Mouse (Mus musculus): Measurements from ENCODE around the gene Npm3. TPM values are rescaled to one million over a fixed set of nuclear protein-coding genes. Genes with fewer than 3 reads are reported as not detected.

The Npm3 gene
- polyA plus RNA-seq, 1 experiment from 2014 or later = 9.1 TPM

DNA sequence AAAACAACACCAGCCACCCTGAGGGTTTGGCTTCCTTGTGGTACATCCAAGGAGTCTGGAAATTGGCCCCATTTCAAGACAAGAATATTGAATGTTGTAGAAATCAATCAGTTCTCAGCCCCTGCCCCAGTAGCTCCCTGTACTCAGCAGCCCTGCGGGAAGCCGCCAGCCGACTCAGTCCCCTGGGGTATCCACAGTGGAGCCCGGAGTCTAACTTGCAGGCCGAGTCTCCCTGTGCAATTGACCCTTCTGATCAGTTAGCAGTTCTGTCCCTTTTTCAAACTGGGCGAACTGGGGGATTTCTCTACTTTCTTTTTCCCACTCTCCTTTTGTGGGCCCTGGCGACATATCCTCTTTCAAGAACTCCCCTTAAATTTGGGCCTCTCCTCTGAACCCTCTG is 8.6 kb downstream of the Npm3 start:
- Histone ChIP-seq H3K9ac (no peak overlapping the region), H3K4me1 (replicated peaks) (peaks cover 39% of the 10 kb centered on the region), H3K4me3 (no peak overlapping the region), H3K27me3 (peaks cover 96% of the 10 kb centered on the region), H3K27ac (no peak overlapping the region), H3K4me2 (no peak overlapping the region), H3K36me3 (no peaks in the 10 kb centered on the region), H3K9me3 (replicated peaks) (no peaks in the 10 kb centered on the region)
- WGBS = 31% methylated on average over 7 of the region's 7 CpGs
- ATAC-seq (replicated peaks; ENCODE audit: insufficient number of reproducible peaks, insufficient read depth, low FRiP score, low read depth) = no peak

DNA sequence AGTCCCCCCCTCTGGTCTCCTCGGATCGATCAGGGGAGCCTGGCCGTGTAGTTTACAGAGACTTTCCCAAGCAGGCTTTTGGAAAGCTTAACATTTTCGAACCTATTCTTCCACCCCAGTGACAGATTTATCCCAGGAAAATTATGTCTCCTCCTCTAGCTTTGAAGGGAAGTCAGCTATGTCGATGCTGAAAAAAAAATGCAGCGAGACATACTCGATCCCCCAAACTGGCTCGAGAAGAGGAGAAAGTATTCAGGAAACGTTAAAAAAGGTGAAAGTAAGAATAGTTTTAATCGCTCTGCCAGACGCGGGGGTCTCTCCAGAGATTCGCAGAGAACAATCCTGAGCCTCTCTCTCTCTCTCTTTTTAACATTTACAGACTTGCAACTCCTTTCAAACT is 9.2 kb downstream of the Npm3 start:
- 22% methylated on average over 13 of the region's 13 CpGs for WGBS
- Histone ChIP-seq H3K9me3 (replicated peaks) (no peaks in the 10 kb centered on the region), H3K36me3 (no peaks in the 10 kb centered on the region), H3K9ac (no peak overlapping the region), H3K4me1 (replicated peaks) (peaks cover 33% of the 10 kb centered on the region), H3K27ac (no peak overlapping the region), H3K4me3 (no peak overlapping the region), H3K4me2 (no peak overlapping the region), H3K27me3 (peaks cover 96% of the 10 kb centered on the region)
- ATAC-seq (replicated peaks; ENCODE audit: insufficient number of reproducible peaks, insufficient read depth, low FRiP score, low read depth) = no peak

DNA sequence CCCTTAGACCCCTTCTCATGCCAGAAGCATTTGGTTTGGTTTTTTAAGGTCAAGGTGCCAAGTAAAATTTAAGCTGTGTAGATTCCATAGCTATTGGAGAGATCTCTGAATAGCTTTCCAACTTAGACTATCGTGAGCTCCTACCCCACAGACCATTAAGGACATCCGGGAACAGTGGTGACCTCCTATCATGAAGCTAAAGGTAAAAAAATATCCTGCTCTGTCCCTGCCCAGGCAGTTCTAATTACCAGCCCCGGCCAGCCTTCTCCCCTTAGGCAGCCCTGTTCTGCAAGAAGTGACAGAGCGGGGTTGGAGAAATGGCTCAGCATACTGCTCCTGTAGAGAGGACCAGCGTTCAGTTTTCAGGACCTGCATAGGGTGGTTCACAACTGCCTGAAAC is 10.9 kb downstream of the Npm3 start:
- no peak overlapping the region for H3K4me2 ChIP-seq
- no peak overlapping the region for H3K4me3 ChIP-seq
- no peaks in the 10 kb centered on the region for H3K36me3 ChIP-seq
- no peak overlapping the region for H3K27ac ChIP-seq
- H3K4me1 ChIP-seq (replicated peaks) = peaks cover 30% of the 10 kb centered on the region
- no peaks in the 10 kb centered on the region for H3K9me3 ChIP-seq (replicated peaks)
- peaks cover 96% of the 10 kb centered on the region for H3K27me3 ChIP-seq
- ATAC-seq (replicated peaks; ENCODE audit: insufficient number of reproducible peaks, insufficient read depth, low FRiP score, low read depth) = no peak
- 77% methylated on average over 5 of the region's 5 CpGs for WGBS
- no peak overlapping the region for H3K9ac ChIP-seq

DNA sequence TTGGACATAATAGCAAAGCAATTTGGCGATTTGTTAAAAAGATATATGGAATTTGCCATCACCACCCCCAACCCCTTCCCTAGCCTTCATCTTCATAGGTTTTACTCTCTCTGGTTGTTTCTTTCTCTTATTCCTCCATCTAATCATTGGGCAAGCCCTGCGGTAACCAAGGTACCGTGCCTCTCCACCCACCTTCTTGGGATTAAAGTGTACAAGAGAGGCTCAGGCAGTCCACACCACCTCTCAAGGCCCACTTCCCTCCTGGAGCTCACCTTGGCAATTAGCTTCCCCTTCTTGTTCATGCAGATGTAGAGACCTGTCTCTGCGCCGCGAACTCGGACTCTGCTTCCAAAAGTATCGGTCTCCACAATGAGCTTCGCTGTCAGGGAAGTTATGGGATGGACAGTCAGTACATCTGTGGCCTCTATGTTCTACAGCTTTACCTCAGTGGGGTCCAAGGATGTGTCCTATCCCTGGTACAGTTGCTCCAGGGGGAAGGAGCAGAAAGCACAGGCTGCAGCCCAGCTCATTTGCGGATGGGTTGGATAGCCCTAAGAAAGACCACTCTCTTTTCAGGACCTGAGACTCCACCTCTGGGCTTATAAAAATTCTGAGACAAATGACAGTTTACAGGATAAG is 11.4 kb downstream of the Npm3 start:
- H3K27ac ChIP-seq = no peak overlapping the region
- no peak for ATAC-seq (replicated peaks; ENCODE audit: insufficient number of reproducible peaks, insufficient read depth, low FRiP score, low read depth)
- H3K9ac ChIP-seq = no peak overlapping the region
- no peak overlapping the region for H3K4me3 ChIP-seq
- no peaks in the 10 kb centered on the region for H3K9me3 ChIP-seq (replicated peaks)
- no peak overlapping the region for H3K4me2 ChIP-seq
- H3K36me3 ChIP-seq = no peaks in the 10 kb centered on the region
- H3K4me1 ChIP-seq (replicated peaks) = peaks cover 26% of the 10 kb centered on the region
- peaks cover 96% of the 10 kb centered on the region for H3K27me3 ChIP-seq
- 80% methylated on average over 10 of the region's 10 CpGs for WGBS

DNA sequence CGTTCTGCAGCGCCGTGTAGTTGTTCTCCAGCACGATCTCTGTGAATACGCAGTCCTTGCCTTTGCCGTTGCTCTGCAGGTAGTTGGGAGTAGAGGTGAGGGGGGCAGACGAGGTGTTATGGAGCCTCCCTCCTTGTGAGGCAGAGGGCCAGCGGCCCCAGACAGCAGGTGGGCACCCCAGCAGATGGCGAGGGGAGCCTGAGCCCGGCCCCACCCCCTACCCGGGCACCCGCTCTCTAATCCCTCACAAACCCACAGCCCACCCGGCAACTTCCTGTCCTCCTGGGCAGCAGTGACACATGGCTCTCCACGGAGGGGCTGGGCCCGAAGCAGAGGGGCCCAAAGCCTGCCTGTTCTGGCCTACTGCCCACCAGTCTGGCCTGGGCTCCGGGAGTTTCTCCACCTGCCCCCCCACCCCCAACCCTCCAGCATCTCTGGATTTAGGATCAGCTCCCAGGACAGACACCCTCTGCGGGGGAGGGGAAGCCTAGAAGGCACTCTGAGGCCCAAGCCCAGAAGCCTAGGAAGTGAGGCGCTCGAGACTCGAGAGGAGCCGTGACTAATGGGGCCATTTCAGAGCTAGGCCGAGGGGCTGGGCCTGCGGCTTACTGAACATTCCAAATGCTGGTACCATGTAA is 12.1 kb downstream of the Npm3 start:
- peak overlapping the region; percentile 69 for H3K4me2 ChIP-seq
- peaks cover 96% of the 10 kb centered on the region for H3K27me3 ChIP-seq
- no peaks in the 10 kb centered on the region for H3K36me3 ChIP-seq
- ATAC-seq (replicated peaks; ENCODE audit: insufficient number of reproducible peaks, insufficient read depth, low FRiP score, low read depth) = no peak; the same call in 1 of the 2 replicates
- H3K4me1 ChIP-seq (replicated peaks) = peaks cover 20% of the 10 kb centered on the region
- H3K9ac ChIP-seq = no peak overlapping the region; the same call in 1 of the 2 replicates
- WGBS = 29% methylated on average over 23 of the region's 23 CpGs
- no peaks in the 10 kb centered on the region for H3K9me3 ChIP-seq (replicated peaks)
- peak overlapping the region; percentile 38 for H3K4me3 ChIP-seq
- H3K27ac ChIP-seq = no peak overlapping the region

DNA sequence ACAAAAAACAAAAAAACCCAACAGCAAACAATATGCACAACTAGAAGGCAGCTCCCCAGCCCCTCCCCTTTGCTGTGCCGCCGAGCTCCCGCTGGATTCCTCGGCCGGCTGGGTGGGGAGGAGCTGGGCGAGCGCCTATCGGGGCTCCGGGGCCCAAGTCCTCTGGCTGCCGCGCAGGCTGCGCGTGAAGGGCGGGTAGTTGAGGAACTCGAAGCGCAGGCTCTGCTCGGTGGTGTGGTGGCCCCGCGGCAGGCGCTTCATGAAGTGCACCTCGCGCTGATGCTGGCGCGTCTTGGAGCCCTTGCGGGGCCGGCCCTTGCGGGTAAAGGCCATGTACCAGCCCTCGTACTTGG is 12.6 kb downstream of the Npm3 start:
- Histone ChIP-seq H3K27ac (no peak overlapping the region), H3K9me3 (replicated peaks) (no peaks in the 10 kb centered on the region), H3K9ac (no peak overlapping the region; the same call in 1 of the 2 replicates), H3K4me2 (peak overlapping the region; percentile 69), H3K27me3 (peaks cover 91% of the 10 kb centered on the region), H3K4me1 (replicated peaks) (peaks cover 15% of the 10 kb centered on the region), H3K4me3 (peak overlapping the region; percentile 38), H3K36me3 (no peaks in the 10 kb centered on the region)
- WGBS = 2% methylated on average over 28 of the region's 28 CpGs
- peak; percentile 70; the same call in 1 of the 2 replicates for ATAC-seq (replicated peaks; ENCODE audit: insufficient number of reproducible peaks, insufficient read depth, low FRiP score, low read depth)

DNA sequence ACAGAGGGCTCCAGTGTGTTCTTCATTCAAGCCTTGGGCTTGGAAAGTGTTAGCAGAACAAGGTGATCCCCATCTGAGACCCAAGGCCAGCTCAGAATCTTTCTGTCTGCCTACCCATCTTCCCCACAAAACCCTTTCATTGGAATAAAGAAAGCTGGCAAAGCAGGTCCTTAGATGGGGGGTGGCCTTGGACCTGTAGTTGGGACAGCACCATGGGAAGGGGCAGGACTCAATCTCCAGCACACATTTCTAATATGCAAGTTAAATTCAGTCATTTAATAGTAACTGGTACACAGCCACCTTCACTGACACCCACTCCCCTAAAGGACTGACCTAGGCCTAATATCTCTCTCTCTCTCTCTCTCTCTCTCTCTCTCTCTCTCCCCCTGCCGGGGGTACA is 13.2 kb downstream of the Npm3 start:
- Histone ChIP-seq H3K9ac (no peak overlapping the region), H3K9me3 (replicated peaks) (no peaks in the 10 kb centered on the region), H3K4me3 (no peak overlapping the region), H3K27ac (no peak overlapping the region), H3K4me2 (no peak overlapping the region), H3K36me3 (no peaks in the 10 kb centered on the region), H3K27me3 (peaks cover 85% of the 10 kb centered on the region), H3K4me1 (replicated peaks) (peaks cover 9% of the 10 kb centered on the region)
- WGBS = 36% methylated on average over 1 of the region's 1 CpGs
- ATAC-seq (replicated peaks; ENCODE audit: insufficient number of reproducible peaks, insufficient read depth, low FRiP score, low read depth) = no peak

DNA sequence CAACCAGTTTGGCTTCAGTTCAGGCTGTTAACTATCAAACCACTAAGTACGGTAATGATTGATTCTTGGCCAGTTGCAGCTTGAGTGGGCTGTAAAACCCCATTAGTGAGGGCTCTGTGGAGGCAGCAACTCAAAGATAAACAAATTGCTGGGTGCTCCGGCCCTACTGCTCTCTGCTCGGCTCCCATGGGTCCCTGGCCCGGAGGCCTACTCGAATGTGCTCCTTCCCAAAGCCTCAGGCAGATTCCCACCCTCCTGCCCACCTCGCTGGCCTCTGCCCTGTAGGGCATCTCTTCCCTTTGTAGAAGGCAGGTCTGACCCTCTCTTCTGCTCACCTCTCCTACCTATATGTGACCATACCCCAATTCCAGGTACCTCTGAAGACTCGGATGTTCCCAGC is 14.6 kb downstream of the Npm3 start:
- Histone ChIP-seq H3K4me2 (no peak overlapping the region), H3K9ac (no peak overlapping the region), H3K27ac (no peak overlapping the region), H3K9me3 (replicated peaks) (no peaks in the 10 kb centered on the region), H3K4me1 (replicated peaks) (peaks cover 9% of the 10 kb centered on the region), H3K4me3 (no peak overlapping the region), H3K36me3 (no peaks in the 10 kb centered on the region), H3K27me3 (peaks cover 78% of the 10 kb centered on the region)
- WGBS = 52% methylated on average over 7 of the region's 7 CpGs
- no peak for ATAC-seq (replicated peaks; ENCODE audit: insufficient number of reproducible peaks, insufficient read depth, low FRiP score, low read depth)

DNA sequence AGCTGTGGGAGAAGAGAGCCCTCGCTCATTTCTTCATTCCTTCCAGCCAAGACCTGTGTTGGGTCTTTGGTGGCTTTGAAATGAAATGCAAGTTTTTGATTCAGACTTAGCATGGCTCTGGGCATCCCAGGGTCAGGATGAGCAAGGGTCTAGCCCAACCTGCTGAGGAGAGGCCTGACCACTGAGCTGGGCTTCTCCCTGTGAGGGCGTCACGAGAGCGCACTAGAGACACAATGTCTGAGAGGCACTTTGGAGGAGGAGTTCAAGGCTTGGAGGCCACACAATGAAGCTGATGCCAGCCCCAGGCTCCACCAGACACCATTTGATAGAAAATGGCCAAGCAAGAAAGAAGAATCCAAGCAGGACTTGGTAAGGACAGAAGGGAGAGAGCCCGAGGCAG is 15.2 kb downstream of the Npm3 start:
- no peaks in the 10 kb centered on the region for H3K9me3 ChIP-seq (replicated peaks)
- H3K4me1 ChIP-seq (replicated peaks) = peaks cover 9% of the 10 kb centered on the region
- no peak for ATAC-seq (replicated peaks; ENCODE audit: insufficient number of reproducible peaks, insufficient read depth, low FRiP score, low read depth)
- H3K36me3 ChIP-seq = no peaks in the 10 kb centered on the region
- 70% methylated on average over 5 of the region's 5 CpGs for WGBS
- no peak overlapping the region for H3K9ac ChIP-seq
- peaks cover 75% of the 10 kb centered on the region for H3K27me3 ChIP-seq
- H3K4me3 ChIP-seq = no peak overlapping the region
- H3K4me2 ChIP-seq = no peak overlapping the region
- H3K27ac ChIP-seq = no peak overlapping the region

DNA sequence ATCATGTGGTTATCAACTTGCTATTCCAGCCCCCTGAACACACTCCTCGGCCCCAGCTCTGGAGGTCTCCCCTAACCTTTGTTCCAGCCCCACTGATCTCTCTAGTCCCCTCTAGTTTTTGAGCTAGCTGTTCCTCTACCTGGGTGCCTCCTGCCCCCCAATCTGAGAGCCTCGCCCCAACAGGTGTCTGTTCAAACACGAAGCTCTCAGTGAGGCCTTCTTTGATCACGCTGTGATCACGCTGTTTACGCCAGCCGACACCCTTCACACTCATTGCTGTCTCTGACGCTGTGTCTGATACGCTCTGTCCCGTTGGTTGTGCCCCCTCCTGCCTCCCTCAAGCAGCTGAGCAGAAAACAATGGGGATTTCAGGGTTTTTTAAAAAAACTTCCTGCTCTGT is 15.8 kb downstream of the Npm3 start:
- 28% methylated on average over 10 of the region's 10 CpGs for WGBS

DNA sequence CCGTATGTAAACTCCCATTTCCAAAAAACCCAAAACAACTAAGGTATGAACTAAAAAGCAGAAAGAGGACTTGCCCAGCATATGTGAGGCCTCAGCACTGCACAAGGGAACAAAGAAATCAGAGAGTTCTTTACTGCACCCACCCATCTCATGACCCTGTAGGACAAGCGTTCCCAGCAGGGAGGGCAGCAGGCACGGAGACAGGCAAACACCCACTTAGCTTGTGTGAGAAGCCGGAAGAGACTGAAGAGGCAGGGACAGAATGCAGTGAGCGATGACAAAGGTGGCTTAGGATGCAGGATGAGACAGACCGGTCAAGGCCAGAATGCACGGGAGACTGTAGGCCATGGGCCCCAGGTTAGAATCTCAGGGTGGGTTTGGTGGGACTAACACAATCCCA is 17.7 kb downstream of the Npm3 start:
- ATAC-seq (replicated peaks; ENCODE audit: insufficient number of reproducible peaks, insufficient read depth, low FRiP score, low read depth) = no peak
- Histone ChIP-seq H3K4me3 (no peak overlapping the region), H3K36me3 (no peaks in the 10 kb centered on the region), H3K9me3 (replicated peaks) (no peaks in the 10 kb centered on the region), H3K27me3 (peaks cover 56% of the 10 kb centered on the region), H3K9ac (no peak overlapping the region), H3K4me2 (no peak overlapping the region), H3K27ac (no peak overlapping the region), H3K4me1 (replicated peaks) (no peaks in the 10 kb centered on the region)
- WGBS = 76% methylated on average over 7 of the region's 7 CpGs

More for the DNA sequence above, 15.8 kb downstream of the Npm3 start:
- H3K4me2 ChIP-seq = no peak overlapping the region
- H3K9ac ChIP-seq = no peak overlapping the region
- H3K36me3 ChIP-seq = no peaks in the 10 kb centered on the region
- no peak overlapping the region for H3K4me3 ChIP-seq
- peaks cover 9% of the 10 kb centered on the region for H3K4me1 ChIP-seq (replicated peaks)
- H3K27me3 ChIP-seq = peaks cover 72% of the 10 kb centered on the region
- H3K27ac ChIP-seq = no peak overlapping the region
- H3K9me3 ChIP-seq (replicated peaks) = no peaks in the 10 kb centered on the region
- ATAC-seq (replicated peaks; ENCODE audit: insufficient number of reproducible peaks, insufficient read depth, low FRiP score, low read depth) = no peak

DNA sequence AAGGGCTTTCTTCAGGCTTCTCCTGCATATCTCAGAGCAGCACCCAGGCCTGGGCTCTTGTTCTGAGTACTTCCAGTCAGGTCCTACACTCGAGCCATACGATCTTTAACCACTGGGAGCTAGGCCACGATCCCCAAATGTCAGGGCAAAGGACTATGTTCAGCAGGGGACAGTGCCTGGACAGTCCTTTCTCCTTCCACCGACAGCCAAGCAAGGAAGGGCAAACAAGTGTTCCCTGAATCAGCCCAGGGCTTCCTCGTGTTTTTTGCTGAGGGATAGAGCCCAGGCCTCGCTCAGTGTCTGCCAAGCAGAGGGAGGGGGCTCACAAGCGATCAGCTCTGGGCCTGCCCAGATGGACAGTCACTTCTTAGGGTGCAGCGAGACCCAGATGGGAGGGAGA is 19.3 kb downstream of the Npm3 start:
- Histone ChIP-seq H3K36me3 (no peaks in the 10 kb centered on the region), H3K27me3 (peaks cover 41% of the 10 kb centered on the region), H3K4me3 (no peak overlapping the region), H3K9ac (no peak overlapping the region), H3K9me3 (replicated peaks) (no peaks in the 10 kb centered on the region), H3K4me1 (replicated peaks) (no peaks in the 10 kb centered on the region; the same call in 1 of the 2 replicates), H3K4me2 (no peak overlapping the region), H3K27ac (no peak overlapping the region)
- no peak for ATAC-seq (replicated peaks; ENCODE audit: insufficient number of reproducible peaks, insufficient read depth, low FRiP score, low read depth)
- WGBS = 76% methylated on average over 8 of the region's 8 CpGs
